ENCODE assay signal across 13 mouse cellular contexts in genomic region chr6:100593857-100594256, GRCm38 (mm10).
"Had no signal": no experiment of that assay in that cellular context is flagged by ENCODE, and none has a peak within 500 bp of the region (broad histone marks: within the 10 kb centered on the region; RNA-seq: fewer than 3 reads in every experiment).

No protein-coding gene starts in this region.

- H3K27me3 ChIP-seq: limb, embryonic 13.5 days; midbrain, embryonic 15.5 days; neural tube, embryonic 15.5 days had no signal

- H3K27ac ChIP-seq: kidney, postnatal 0 days; limb, embryonic 13.5 days; liver, embryonic 14.5 days; midbrain, embryonic 15.5 days; neural tube, embryonic 15.5 days had no signal

- ATAC-seq: midbrain, embryonic 15.5 days had no signal

- H3K9me3 ChIP-seq: limb, embryonic 13.5 days; midbrain, embryonic 15.5 days; neural tube, embryonic 15.5 days had no signal

- H3K4me3 ChIP-seq: limb, embryonic 13.5 days; midbrain, embryonic 15.5 days; neural tube, embryonic 15.5 days had no signal

- H3K9ac ChIP-seq: limb, embryonic 13.5 days; liver, embryonic 14.5 days; midbrain, embryonic 15.5 days; neural tube, embryonic 15.5 days had no signal

- H3K4me2 ChIP-seq: limb, embryonic 13.5 days; midbrain, embryonic 15.5 days; neural tube, embryonic 15.5 days had no signal

- H3K4me1 ChIP-seq: midbrain, embryonic 15.5 days had no signal

- H3K36me3 ChIP-seq: limb, embryonic 13.5 days; midbrain, embryonic 15.5 days; neural tube, embryonic 15.5 days had no signal

- DNase-seq: kidney, adult 9 months; kidney, postnatal 36 days; layer of hippocampus, adult 9-11 months; layer of hippocampus, postnatal 36 days; lung, adult 18-20 months; right cerebral cortex, adult 18-20 months; right cerebral cortex, postnatal 25 days; thymus, postnatal 36 days had no signal
